Mouse (Mus musculus) layer of hippocampus, adult 9-10 months (tissue): Measurements from ENCODE around the gene Cpsf4l.
"Not testable (repeated sequence)": the region's sequence is repeated elsewhere in the genome, so short reads cannot be mapped to it uniquely, and the experiment has no call there.

Experiments used
- DNase-seq: peaks from one replicate; pipeline ENCODE4 v3.0.0; 2022; ENCODE audit warnings: low spot score

Gene Cpsf4l

GRCm38 (mm10) chr11:113666648-113667047 is 43.2 kb downstream of the Cpsf4l start:
- no peak for DNase-seq

GRCm38 (mm10) chr11:113666205-113666604 is 43.6 kb downstream of the Cpsf4l start:
- DNase-seq, result no peak

GRCm38 (mm10) chr11:113664279-113664678 is 45.5 kb downstream of the Cpsf4l start:
- DNase-seq, result no peak

- no peak for DNase-seq
Measured at GRCm38 (mm10) chr11:113661835-113662351, 47.9 kb downstream of the Cpsf4l start.

- DNase-seq, result no peak
Measured at GRCm38 (mm10) chr11:113660940-113661339, 48.9 kb downstream of the Cpsf4l start.

GRCm38 (mm10) chr11:113660213-113660612 is 49.6 kb downstream of the Cpsf4l start:
- not testable (repeated sequence) for DNase-seq

- DNase-seq, result no peak
Measured at GRCm38 (mm10) chr11:113658763-113659162, 51.1 kb downstream of the Cpsf4l start.

GRCm38 (mm10) chr11:113658319-113658718 is 51.5 kb downstream of the Cpsf4l start:
- no peak for DNase-seq

- no peak for DNase-seq
Measured at GRCm38 (mm10) chr11:113657221-113657620, 52.6 kb downstream of the Cpsf4l start.

GRCm38 (mm10) chr11:113656511-113656932 is 53.3 kb downstream of the Cpsf4l start:
- no peak for DNase-seq

GRCm38 (mm10) chr11:113654561-113655270 is 55.1 kb downstream of the Cpsf4l start:
- no peak for DNase-seq

GRCm38 (mm10) chr11:113654105-113654504 is 55.7 kb downstream of the Cpsf4l start:
- no peak for DNase-seq

- no peak for DNase-seq
Measured at GRCm38 (mm10) chr11:113652516-113652915, 57.3 kb downstream of the Cpsf4l start.

GRCm38 (mm10) chr11:113651907-113652273 is 57.9 kb downstream of the Cpsf4l start:
- no peak for DNase-seq

- DNase-seq, result no peak
Measured at GRCm38 (mm10) chr11:113651206-113651906, 58.5 kb downstream of the Cpsf4l start.

GRCm38 (mm10) chr11:113649353-113650210 is 60.2 kb downstream of the Cpsf4l start, which contains the start of gene Slc39a11:
Gene Slc39a11 (minus strand): TSS chr11:113650079.
- no peak for DNase-seq

GRCm38 (mm10) chr11:113648690-113649352 is 61.0 kb downstream of the Cpsf4l start, which contains the start of gene Cog1:
Gene Cog1 (plus strand): TSS chr11:113649169.
- no peak for DNase-seq
